Mouse (Mus musculus) myocyte (in vitro differentiated cells): ENCODE results near the gene Cyb5r2. TPM values are rescaled to one million over a fixed set of nuclear protein-coding genes. Genes with fewer than 3 reads are reported as not detected.

ENCODE experiments used
- H3K27me3 ChIP-seq: one replicate; pipeline ENCODE4 v1.6.1; 2011; ENCODE audit not compliant: control insufficient read depth, insufficient read depth, insufficient read length
- H3K36me3 ChIP-seq: one replicate; pipeline ENCODE4 v1.6.1; 2011; ENCODE audit not compliant: control insufficient read depth, insufficient read depth
- H3K4me2 ChIP-seq: one replicate; pipeline ENCODE4 v1.6.1; 2011; ENCODE audit warnings: low read depth, control low read depth
- H3K4me3 ChIP-seq: one replicate; pipeline ENCODE4 v1.5.1; 2011; ENCODE audit warnings: mild to moderate bottlenecking, control low read depth, moderate library complexity
- H3K79me2 ChIP-seq: one replicate; pipeline ENCODE4 v1.6.1; 2011; ENCODE audit not compliant: control insufficient read depth, insufficient read depth
- H3ac ChIP-seq: one replicate; pipeline ENCODE4 v1.6.1; 2011; ENCODE audit not compliant: control insufficient read depth, insufficient read length
- CEBPB ChIP-seq: IDR thresholded peaks from 2 replicates; pipeline ENCODE4 v1.6.1; 2011; ENCODE audit warnings: mild to moderate bottlenecking, moderate library complexity; ENCODE audit not compliant: poor library complexity, insufficient read depth, severe bottlenecking
- E2F4 ChIP-seq: IDR thresholded peaks from one replicate; pipeline ENCODE4 v1.6.1; 2011; ENCODE audit warnings: mild to moderate bottlenecking, control low read depth, moderate library complexity; ENCODE audit not compliant: insufficient read depth
- MAX ChIP-seq: IDR thresholded peaks from one replicate; pipeline ENCODE4 v1.6.1; 2011; ENCODE audit warnings: low read depth, mild to moderate bottlenecking, control low read depth
- MYOD1 ChIP-seq, 3 experiments: IDR thresholded peaks; one replicate each; pipeline ENCODE4 v1.6.1; 2011; ENCODE audit warnings: control low read depth in 2 of 3, low read depth in 2 of 3, mild to moderate bottlenecking in 2 of 3, moderate library complexity in 1 of 3; ENCODE audit not compliant: insufficient read length in 2 of 3, control insufficient read depth in 1 of 3
- MYOG ChIP-seq, 3 experiments: IDR thresholded peaks; one replicate each; pipeline ENCODE4 v1.6.1; 2011; ENCODE audit warnings: control low read depth in 2 of 3, low read depth in 2 of 3, mild to moderate bottlenecking in 2 of 3; ENCODE audit not compliant: insufficient read length in 2 of 3, control insufficient read depth in 1 of 3, insufficient read depth in 1 of 3
- POLR2A ChIP-seq: IDR thresholded peaks from one replicate; pipeline ENCODE4 v1.6.1; 2011; ENCODE audit warnings: low read depth, mild to moderate bottlenecking, control low read depth, moderate library complexity; ENCODE audit not compliant: insufficient read length
- POLR2AphosphoS2 ChIP-seq: IDR thresholded peaks from one replicate; pipeline ENCODE4 v1.6.1; 2011; ENCODE audit warnings: low read depth, control low read depth; ENCODE audit not compliant: insufficient read length
- REST ChIP-seq: IDR thresholded peaks from one replicate; pipeline ENCODE4 v1.6.1; 2011; ENCODE audit warnings: mild to moderate bottlenecking, control low read depth, moderate library complexity; ENCODE audit not compliant: insufficient read depth, insufficient read length
- SRF ChIP-seq: IDR thresholded peaks from one replicate; pipeline ENCODE4 v1.6.1; 2011; ENCODE audit warnings: low read depth; ENCODE audit not compliant: control insufficient read depth, insufficient read length
- TCF12 ChIP-seq: IDR thresholded peaks from one replicate; pipeline ENCODE4 v1.6.1; 2011; ENCODE audit warnings: mild to moderate bottlenecking, control low read depth; ENCODE audit not compliant: poor library complexity, insufficient read depth, severe bottlenecking
- TCF3 ChIP-seq: IDR thresholded peaks from one replicate; pipeline ENCODE4 v1.6.1; 2011; ENCODE audit warnings: low read depth, control low read depth; ENCODE audit not compliant: insufficient read length
- USF1 ChIP-seq: IDR thresholded peaks from one replicate; pipeline ENCODE4 v1.6.1; 2011; ENCODE audit warnings: low read depth, mild to moderate bottlenecking, control low read depth, moderate library complexity
- polyA plus RNA-seq: library from polyadenylated mRNA; unstranded; fragments of >200 nt; fragmentation: generic; extraction: Trizol; gene quantifications from one replicate; pipeline ENCODE4 v1.2.1, GENCODE M21; 2012; ENCODE audit warnings: missing spikeins

The Cyb5r2 gene
- polyA plus RNA-seq, 1 experiment = 0.11 TPM

- H3ac ChIP-seq = no peak overlapping the region
- no peak overlapping the region for H3K4me3 ChIP-seq
- TF ChIP-seq POLR2AphosphoS2 (no peak), CEBPB (no peak), E2F4 (no peak), TCF3 (no peak), TCF12 (no peak), MYOG (IDR thresholded peaks at IDR 0.05; ENCODE audit: control insufficient read depth in 1 of 3, insufficient read depth in 1 of 3, insufficient read length in 2 of 3, low read depth in 2 of 3) (no peak), REST (no peak), POLR2A (no peak), USF1 (no peak), MAX (no peak), SRF (no peak), MYOD1 (IDR thresholded peaks at IDR 0.05; ENCODE audit: control insufficient read depth in 1 of 3, insufficient read length in 2 of 3, low read depth in 2 of 3) (no peak)
- no peaks in the 10 kb centered on the region for H3K79me2 ChIP-seq
- H3K36me3 ChIP-seq = no peaks in the 10 kb centered on the region
- H3K27me3 ChIP-seq = no peaks in the 10 kb centered on the region
- no peak overlapping the region for H3K4me2 ChIP-seq
These were observed 45.1 kb downstream of the Cyb5r2 start for GRCm38 (mm10) chr7:107712743-107713142.

GRCm38 (mm10) chr7:107708491-107709112 is 49.2 kb downstream of the Cyb5r2 start:
- H3K79me2 ChIP-seq = no peaks in the 10 kb centered on the region
- no peak overlapping the region for H3K4me3 ChIP-seq
- TF ChIP-seq E2F4 = no peak
- no peak for TF ChIP-seq REST
- no peak for TF ChIP-seq MYOD1 (IDR thresholded peaks at IDR 0.05; ENCODE audit: control insufficient read depth in 1 of 3, insufficient read length in 2 of 3, low read depth in 2 of 3)
- no peak for TF ChIP-seq TCF12
- TF ChIP-seq MYOG (IDR thresholded peaks at IDR 0.05; ENCODE audit: control insufficient read depth in 1 of 3, insufficient read depth in 1 of 3, insufficient read length in 2 of 3, low read depth in 2 of 3) = no peak
- no peak for TF ChIP-seq MAX
- TF ChIP-seq TCF3 = no peak
- no peak for TF ChIP-seq POLR2A
- no peak for TF ChIP-seq SRF
- no peak for TF ChIP-seq CEBPB
- TF ChIP-seq POLR2AphosphoS2 = no peak
- TF ChIP-seq USF1 = no peak
- H3K4me2 ChIP-seq = no peak overlapping the region
- H3K36me3 ChIP-seq = no peaks in the 10 kb centered on the region
- no peaks in the 10 kb centered on the region for H3K27me3 ChIP-seq
- no peak overlapping the region for H3ac ChIP-seq

GRCm38 (mm10) chr7:107707650-107708049 is 50.2 kb downstream of the Cyb5r2 start:
- Histone ChIP-seq H3K4me3 (no peak overlapping the region), H3K27me3 (no peaks in the 10 kb centered on the region), H3K79me2 (no peaks in the 10 kb centered on the region), H3K36me3 (no peaks in the 10 kb centered on the region), H3K4me2 (no peak overlapping the region), H3ac (no peak overlapping the region)
- TF ChIP-seq MYOG (IDR thresholded peaks at IDR 0.05; ENCODE audit: control insufficient read depth in 1 of 3, insufficient read depth in 1 of 3, insufficient read length in 2 of 3, low read depth in 2 of 3) = no peak

GRCm38 (mm10) chr7:107705941-107706340 is 51.9 kb downstream of the Cyb5r2 start:
- Histone ChIP-seq H3K4me2 (no peak overlapping the region), H3K27me3 (no peaks in the 10 kb centered on the region), H3K36me3 (no peaks in the 10 kb centered on the region), H3K4me3 (no peak overlapping the region), H3ac (no peak overlapping the region), H3K79me2 (no peaks in the 10 kb centered on the region)
- TF ChIP-seq TCF3 = no peak
- TF ChIP-seq POLR2AphosphoS2 = no peak
- no peak for TF ChIP-seq E2F4
- no peak for TF ChIP-seq POLR2A
- no peak for TF ChIP-seq USF1
- TF ChIP-seq REST = no peak
- no peak for TF ChIP-seq SRF
- TF ChIP-seq TCF12 = no peak
- no peak for TF ChIP-seq MYOG (IDR thresholded peaks at IDR 0.05; ENCODE audit: control insufficient read depth in 1 of 3, insufficient read depth in 1 of 3, insufficient read length in 2 of 3, low read depth in 2 of 3)

- Histone ChIP-seq H3K4me3 (no peak overlapping the region), H3K79me2 (no peaks in the 10 kb centered on the region), H3K36me3 (no peaks in the 10 kb centered on the region), H3K4me2 (no peak overlapping the region), H3K27me3 (no peaks in the 10 kb centered on the region), H3ac (no peak overlapping the region)
- TF ChIP-seq MYOD1 (IDR thresholded peaks at IDR 0.05; ENCODE audit: control insufficient read depth in 1 of 3, insufficient read length in 2 of 3, low read depth in 2 of 3) = no peak
- no peak for TF ChIP-seq CEBPB
- TF ChIP-seq TCF3 = no peak
- TF ChIP-seq TCF12 = no peak
- no peak for TF ChIP-seq E2F4
- TF ChIP-seq MAX = no peak
- TF ChIP-seq POLR2A = no peak
- no peak for TF ChIP-seq USF1
- no peak for TF ChIP-seq REST
- TF ChIP-seq POLR2AphosphoS2 = no peak
- TF ChIP-seq SRF = no peak
- no peak for TF ChIP-seq MYOG (IDR thresholded peaks at IDR 0.05; ENCODE audit: control insufficient read depth in 1 of 3, insufficient read depth in 1 of 3, insufficient read length in 2 of 3, low read depth in 2 of 3)
These were observed 55.1 kb downstream of the Cyb5r2 start for GRCm38 (mm10) chr7:107702461-107703380.
